Mouse (Mus musculus) fibroblast of lung, adult 2 months (primary cell): ENCODE results near the gene Hist1h2bl.
"Not testable (repeated sequence)": the region's sequence is repeated elsewhere in the genome, so short reads cannot be mapped to it uniquely, and the experiment has no call there.

Experiments used
- DNase-seq: peaks from one replicate; pipeline ENCODE4 v3.0.0-alpha.2; 2011; ENCODE audit warnings: low read depth

Hist1h2bl gene

GRCm38 (mm10) chr13:21722373-21722925 lies 6.5 kb upstream of the Hist1h2bl start:
- peak; percentile 57 for DNase-seq

DNA sequence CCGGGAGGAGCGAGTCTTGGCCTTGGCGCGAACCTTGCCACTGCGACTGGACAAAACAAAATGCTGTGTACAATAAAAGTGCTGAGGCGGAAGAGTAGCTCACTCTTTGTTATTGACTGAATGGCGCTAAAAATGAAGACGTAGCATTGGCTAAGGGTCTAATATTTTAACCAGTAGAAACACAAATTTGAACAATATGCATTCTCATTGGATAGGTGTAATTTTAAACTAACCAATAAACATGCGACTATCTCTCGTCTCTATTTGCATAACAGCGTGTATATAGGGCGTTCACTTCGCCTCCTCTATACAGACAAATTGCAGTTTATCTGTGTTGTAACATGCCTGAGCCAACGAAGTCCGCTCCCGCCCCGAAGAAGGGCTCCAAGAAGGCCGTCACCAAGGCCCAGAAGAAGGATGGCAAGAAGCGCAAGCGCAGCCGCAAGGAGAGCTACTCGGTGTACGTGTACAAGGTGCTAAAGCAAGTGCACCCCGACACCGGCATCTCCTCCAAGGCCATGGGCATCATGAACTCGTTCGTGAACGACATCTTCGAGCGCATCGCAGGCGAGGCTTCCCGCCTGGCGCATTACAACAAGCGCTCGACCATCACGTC lies 5.9 kb upstream of the Hist1h2bl start, which contains the start of gene Hist1h2bm:
Gene Hist1h2bm, plus strand, starts transcription at position 288 of the 616 bp plus-strand sequence.
- DNase-seq: peak; percentile 89

- DNase-seq: not testable (repeated sequence)
Observed at GRCm38 (mm10) chr13:21721107-21721756, 5.3 kb upstream of the Hist1h2bl start.

DNA sequence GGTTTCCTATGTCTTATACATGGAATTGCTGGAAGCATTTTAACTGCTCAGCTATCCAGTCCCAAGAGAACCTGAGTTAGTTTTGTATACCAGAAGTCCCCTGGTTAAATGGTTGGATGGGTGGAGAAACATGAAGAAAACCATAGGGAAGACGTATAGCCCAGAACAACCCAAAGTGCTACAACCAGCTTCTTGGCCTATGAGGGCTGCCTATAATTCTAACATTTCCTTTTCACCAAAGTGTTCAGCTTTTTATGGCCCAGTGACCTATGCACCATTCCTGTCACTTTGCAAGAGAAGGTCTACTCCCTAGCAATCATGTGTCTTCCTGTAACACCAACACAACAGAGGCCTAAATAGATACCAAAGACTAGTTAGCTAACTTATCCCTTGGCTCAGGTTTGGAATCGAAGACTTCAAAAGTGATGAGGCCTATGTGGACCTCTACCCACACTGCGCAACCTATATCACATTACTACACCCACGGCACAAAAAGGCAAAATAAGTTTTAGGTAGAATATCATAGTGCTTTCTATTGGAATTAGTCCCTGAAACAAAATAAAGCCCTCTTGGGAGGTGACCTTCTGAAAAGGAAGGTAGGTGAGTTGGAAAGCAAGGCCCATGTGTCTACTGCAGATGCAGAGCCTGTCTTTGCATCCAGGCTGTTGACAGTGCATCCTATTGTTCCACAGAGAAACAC lies 2.6 kb upstream of the Hist1h2bl start:
- DNase-seq: no peak

DNA sequence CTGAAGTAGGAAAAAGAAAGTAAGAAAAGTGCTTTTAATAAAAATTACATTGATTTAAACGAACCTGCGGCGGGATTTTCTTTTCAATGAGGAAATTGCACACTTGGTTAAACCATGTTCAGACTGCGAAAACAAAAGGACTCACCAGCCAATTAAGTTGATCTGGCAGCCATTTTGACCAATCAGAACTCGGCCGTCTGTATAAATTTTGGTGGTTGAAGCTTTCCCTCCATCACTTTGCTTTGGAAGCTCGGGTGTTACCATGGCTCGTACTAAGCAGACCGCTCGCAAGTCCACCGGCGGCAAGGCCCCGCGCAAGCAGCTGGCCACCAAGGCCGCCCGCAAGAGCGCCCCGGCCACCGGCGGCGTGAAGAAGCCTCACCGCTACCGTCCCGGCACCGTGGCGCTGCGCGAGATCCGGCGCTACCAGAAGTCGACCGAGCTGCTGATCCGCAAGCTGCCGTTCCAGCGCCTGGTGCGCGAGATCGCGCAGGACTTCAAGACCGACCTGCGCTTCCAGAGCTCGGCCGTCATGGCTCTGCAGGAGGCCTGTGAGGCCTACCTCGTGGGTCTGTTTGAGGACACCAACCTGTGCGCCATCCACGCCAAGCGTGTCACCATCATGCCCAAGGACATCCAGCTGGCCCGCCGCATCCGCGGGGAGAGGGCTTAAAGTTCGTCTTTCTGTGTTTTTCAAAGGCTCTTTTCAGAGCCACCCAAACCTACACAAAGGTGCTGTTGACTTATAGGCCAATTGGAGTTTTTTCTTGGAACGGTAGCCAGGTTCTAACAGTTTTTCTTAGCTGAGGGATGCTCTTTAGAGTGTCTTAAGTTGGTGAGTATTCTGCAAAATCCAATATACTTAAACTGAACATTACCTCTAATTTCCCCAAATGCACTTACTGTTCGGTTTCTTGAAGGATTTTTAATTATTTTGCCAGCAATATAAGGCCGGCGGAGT lies 1.7 kb upstream of the Hist1h2bl start, which contains the start of gene Hist1h3h:
Gene Hist1h3h, plus strand, starts transcription at position 263 of the 961 bp plus-strand sequence.
- DNase-seq: peak; percentile 88

DNA sequence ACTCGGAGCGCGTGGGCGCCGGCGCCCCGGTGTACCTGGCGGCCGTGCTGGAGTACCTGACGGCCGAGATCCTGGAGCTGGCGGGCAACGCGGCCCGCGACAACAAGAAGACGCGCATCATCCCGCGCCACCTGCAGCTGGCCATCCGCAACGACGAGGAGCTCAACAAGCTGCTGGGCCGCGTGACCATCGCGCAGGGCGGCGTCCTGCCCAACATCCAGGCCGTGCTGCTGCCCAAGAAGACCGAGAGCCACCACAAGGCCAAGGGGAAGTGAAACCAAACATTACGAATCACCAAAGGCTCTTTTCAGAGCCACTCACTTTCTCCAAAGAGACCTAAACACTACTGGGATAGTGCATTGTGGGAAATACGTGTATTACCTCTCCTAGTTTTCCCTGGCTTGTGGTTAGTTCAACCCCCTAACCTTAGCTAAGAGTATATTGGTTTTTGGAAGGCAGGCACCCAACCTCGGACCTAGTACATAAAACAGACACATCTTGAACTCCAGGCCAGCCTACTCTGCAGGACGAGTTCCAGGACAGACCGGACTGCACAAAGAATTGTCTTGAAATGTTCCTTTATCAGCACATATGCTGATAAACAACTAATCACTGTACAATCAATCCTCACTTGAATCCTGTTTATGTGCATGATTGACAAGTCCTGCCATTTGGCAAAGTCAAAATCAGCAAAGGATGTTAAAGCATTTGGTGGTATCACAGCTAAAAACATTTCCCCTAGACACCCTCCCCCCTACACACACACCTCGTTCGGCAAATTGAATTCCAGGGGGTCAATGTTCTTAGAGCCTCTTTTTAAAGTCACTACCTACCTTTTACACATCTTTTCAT lies 823 bp upstream of the Hist1h2bl start:
- DNase-seq: not testable (repeated sequence)

DNA sequence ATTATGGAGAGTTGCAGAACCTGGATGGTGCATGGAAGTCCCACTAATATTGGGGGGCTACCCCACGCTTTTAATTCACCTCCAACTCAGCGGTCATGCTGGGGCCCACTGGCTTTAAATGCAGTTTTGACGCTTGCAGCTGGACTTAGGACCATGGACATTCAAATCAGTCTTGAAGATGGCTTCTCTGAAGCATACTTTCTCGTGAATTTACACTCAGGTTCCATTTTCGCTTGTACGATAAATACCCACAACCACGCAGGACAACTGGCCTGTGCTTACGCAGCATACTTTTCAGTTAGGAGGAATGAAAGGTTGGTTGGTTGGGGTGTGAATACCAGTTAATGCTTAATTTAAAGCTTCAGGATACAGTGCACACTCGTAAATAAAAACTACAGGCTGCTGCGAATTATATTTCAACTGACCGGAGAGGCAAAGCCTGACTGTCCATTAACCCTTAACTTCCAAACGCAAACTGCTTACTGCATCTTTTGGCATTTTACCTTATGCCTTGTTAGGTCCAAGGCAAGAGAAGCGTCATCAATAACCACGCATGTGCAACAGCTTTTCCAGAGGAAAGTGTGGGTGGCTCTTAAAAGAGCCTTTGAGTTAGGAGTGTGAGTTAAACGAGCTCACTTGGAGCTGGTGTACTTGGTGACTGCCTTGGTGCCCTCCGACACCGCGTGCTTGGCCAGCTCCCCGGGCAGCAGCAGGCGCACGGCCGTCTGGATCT lies 646 bp downstream of the Hist1h2bl start:
- DNase-seq: no peak

GRCm38 (mm10) chr13:21714725-21715124 lies 1.2 kb downstream of the Hist1h2bl start:
- peak; percentile 36 for DNase-seq

DNA sequence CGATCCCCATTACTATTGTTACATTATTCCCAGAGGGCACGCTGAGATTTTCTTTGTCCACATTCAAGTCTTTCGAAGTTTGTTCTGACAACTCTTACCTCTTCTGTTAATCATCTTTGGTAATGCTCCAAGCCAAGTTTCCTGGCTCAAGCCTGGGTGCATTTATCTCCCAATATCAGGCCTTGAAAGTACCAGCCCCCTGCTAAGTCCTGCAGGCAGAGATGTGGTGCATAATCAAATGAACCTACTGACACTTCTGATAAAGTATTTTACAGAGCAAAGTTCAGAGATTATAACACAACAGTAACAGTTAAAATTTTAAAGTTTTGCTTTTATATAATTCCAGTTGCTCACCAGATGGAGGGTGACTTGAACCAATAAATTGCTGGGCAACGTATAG lies 4.2 kb downstream of the Hist1h2bl start:
- no peak for DNase-seq

DNA sequence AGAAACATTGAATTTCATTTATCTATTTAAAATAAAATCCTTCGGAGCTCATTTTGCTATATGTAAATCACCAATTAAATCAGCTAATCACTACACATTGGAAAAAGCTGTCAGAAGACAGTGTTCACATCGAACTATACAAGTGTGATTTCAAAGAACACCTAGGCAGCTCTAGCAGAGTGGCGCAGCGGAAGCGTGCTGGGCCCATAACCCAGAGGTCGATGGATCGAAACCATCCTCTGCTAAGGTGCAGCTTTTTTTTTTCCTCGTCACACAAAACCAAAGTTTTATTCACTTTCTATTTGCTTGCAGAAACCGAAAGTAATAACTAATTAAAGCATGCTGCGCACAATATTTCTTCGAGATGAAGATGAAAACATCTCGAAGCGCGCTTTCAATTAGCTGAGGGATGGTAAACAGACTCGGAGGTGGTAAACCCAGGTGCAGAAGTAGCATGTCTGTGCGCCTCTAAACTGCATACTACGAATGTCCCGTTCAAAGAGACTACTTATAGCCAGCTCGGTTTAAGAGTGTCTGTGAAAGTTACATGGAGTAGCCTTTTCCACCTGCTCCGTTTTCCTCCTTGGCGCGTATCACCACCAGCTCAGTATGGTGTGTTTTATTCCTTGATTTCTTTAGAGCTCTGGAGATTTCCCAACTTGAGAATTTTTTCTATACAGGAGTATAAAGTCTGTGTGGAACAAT lies 5.0 kb downstream of the Hist1h2bl start:
- peak; percentile 41 for DNase-seq

GRCm38 (mm10) chr13:21710031-21710711 lies 5.8 kb downstream of the Hist1h2bl start:
- DNase-seq: peak; percentile 63

DNA sequence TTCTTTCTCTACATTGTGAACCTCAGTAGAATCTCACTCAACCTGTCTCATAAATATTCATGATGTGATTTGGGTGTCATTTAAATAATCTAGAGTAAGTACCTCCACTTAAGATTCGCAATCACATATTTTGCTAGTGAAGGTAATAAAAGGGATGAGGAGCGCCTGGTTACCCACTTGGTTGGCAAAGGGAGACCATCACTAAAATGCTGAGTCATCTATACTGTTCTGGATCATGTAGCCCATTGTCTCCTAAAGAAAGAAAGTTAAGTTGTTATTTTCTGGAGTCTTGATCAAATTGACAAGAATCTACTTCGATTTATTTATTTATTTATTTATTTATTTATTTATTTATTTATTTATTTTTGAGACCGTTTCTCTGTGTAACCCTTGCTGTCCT lies 9.3 kb downstream of the Hist1h2bl start:
- no peak for DNase-seq

GRCm38 (mm10) chr13:21697811-21698210 lies 18.1 kb downstream of the Hist1h2bl start, which contains the start of gene Olfr1359:
Gene Olfr1359 (plus strand): TSS chr13:21698111.
- DNase-seq: no peak

DNA sequence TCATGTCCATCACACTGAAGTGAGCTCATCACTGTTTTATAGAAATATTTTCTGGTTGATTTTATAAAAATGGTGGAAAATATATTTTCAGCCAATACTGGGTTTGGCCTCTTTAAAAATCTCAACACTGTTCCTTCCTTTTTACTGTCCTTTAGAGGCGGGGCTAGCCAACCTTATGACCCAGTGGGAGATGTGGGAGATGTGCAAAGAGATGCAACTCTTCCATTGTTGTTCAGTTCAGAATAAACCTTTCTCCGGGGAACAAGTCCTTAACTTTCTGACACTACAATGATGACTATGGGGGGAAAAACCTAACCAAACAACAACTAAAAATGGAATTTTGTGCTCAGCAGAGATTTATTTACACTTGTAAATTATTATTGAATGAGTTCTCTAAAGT lies 38.6 kb downstream of the Hist1h2bl start, which contains the start of gene Olfr1360:
Gene Olfr1360, minus strand, starts transcription at position 101 of the 400 bp plus-strand sequence.
- no peak for DNase-seq
